Mouse (Mus musculus): Measurements from ENCODE around the gene Lhpp. TPM values are rescaled to one million over a fixed set of nuclear protein-coding genes. Genes with fewer than 3 reads are reported as not detected.

Gene Lhpp
- polyA plus RNA-seq, 1 experiment from 2014 or later = 21.0 TPM

DNA sequence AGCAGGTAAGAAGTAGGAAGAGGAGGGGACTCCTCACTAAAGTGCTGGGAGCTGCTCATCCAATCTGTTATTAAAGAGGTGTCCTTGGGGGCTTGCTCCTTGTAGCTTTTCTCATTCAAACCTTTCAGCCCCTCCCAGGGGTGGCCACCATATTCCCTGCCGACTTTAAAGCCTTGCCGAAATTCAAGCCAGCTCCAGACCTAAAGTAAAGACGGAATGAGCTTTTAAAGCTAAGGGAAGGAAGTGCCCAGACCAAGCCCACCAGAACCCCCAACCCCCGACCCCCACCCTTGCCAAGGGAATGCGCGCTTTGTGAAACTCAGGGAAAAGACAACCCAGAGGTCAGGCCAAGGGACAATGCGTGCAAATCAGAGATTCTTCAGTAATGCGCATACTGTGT is 9.5 kb upstream of the Lhpp start:
- Histone ChIP-seq H3K4me3 (replicated peaks) (no peak overlapping the region), H3K4me1 (replicated peaks) (peaks cover 49% of the 10 kb centered on the region), H3K4me2 (replicated peaks) (no peak overlapping the region), H3K27me3 (peaks cover 95% of the 10 kb centered on the region), H3K27ac (no peak overlapping the region), H3K9me3 (no peaks in the 10 kb centered on the region), H3K9ac (replicated peaks) (no peak overlapping the region), H3K36me3 (no peaks in the 10 kb centered on the region)
- ATAC-seq = no peak
- 5% methylated on average over 8 of the region's 8 CpGs for WGBS

DNA sequence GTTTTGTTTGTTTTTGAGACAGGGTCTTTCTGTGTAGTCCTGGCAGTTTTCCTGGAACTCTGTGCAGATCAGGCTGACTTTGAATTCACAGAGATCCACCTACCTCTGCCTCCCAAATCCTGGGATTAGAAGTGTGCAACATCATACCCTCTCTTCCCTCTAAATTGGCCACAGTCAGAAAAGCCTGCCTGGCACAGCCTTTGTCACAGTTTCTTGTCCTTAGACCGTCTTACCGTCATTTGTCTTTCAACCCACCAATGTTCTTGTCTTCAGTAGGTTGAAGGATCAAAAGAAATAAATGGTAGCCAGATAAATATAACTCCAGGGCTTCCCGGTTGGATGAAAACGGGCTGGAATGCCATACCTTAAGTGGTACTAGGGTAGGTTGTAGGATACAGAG is 5.7 kb upstream of the Lhpp start:
- H3K4me2 ChIP-seq (replicated peaks) = no peak overlapping the region
- H3K27ac ChIP-seq = no peak overlapping the region
- H3K4me1 ChIP-seq (replicated peaks) = peaks cover 23% of the 10 kb centered on the region
- no peaks in the 10 kb centered on the region for H3K36me3 ChIP-seq
- no peaks in the 10 kb centered on the region for H3K9me3 ChIP-seq
- 88% methylated on average over 4 of the region's 4 CpGs for WGBS
- H3K4me3 ChIP-seq (replicated peaks) = no peak overlapping the region
- H3K9ac ChIP-seq (replicated peaks) = no peak overlapping the region
- no peak for ATAC-seq
- peaks cover 80% of the 10 kb centered on the region for H3K27me3 ChIP-seq

DNA sequence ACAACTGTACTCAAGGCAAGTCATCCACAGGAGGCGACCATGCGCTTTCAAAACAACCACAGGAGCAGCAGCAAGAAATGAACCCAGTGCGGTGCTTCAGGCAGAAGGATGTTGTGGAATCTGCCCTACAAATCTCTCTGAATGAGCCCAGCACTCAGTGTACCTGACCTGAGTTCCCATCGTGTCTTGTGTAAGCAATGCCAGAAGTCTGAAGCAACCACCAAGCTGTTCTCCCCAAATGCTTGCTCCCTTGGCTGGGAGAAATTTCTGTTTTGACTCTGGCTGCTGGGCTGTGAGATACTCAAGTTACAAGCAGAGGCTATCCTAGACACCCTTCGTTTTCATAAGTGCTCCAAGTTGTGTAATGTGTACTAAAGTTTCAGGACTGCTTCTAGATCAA is 4.7 kb upstream of the Lhpp start:
- H3K27me3 ChIP-seq = peaks cover 74% of the 10 kb centered on the region
- WGBS = 64% methylated on average over 5 of the region's 5 CpGs
- no peak overlapping the region for H3K9ac ChIP-seq (replicated peaks)
- no peaks in the 10 kb centered on the region for H3K36me3 ChIP-seq
- peaks cover 21% of the 10 kb centered on the region for H3K4me1 ChIP-seq (replicated peaks)
- H3K4me2 ChIP-seq (replicated peaks) = no peak overlapping the region
- no peak overlapping the region for H3K4me3 ChIP-seq (replicated peaks)
- ATAC-seq = no peak
- no peak overlapping the region for H3K27ac ChIP-seq
- no peaks in the 10 kb centered on the region for H3K9me3 ChIP-seq

DNA sequence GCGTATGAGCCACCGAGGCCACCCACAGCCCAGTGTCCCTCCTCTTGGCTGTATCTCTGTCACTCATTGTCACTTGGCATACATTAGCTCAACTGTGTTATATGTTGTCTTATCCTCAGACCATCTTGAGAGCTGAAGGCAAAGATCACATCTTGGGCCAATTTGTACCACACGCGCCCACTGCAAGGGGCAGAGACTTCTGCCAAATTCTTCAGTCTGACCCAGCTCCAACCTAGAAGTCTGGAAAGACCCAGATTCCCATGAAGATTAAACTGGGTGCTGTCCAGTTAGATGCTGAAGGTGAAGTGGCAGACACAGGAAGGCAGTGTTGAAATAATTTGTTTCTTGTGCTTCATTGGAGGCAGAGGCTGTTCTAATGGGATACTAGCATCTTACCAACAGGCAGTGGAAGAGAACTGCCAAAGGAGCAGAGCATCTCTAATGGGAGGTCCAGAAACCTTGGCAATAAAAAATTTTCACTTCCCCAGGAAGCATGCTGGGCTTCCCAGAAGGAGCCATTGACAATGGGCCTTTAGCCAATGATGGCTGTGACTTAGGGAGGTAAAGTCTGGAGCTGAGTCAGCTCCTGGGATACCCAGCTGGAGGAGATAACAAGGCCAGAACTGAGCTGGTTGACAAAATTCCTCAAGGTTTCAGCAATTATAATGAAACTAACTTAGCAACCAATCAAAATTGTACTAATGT is 2.0 kb upstream of the Lhpp start:
- H3K36me3 ChIP-seq = no peaks in the 10 kb centered on the region
- no peak overlapping the region for H3K4me3 ChIP-seq (replicated peaks)
- no peak overlapping the region for H3K9ac ChIP-seq (replicated peaks)
- no peaks in the 10 kb centered on the region for H3K9me3 ChIP-seq
- no peak for ATAC-seq
- H3K4me1 ChIP-seq (replicated peaks) = peaks cover 11% of the 10 kb centered on the region; the same call in 1 of the 2 replicates
- H3K27me3 ChIP-seq = peaks cover 46% of the 10 kb centered on the region
- H3K27ac ChIP-seq = no peak overlapping the region
- WGBS = 93% methylated on average over 4 of the region's 4 CpGs
- H3K4me2 ChIP-seq (replicated peaks) = no peak overlapping the region

DNA sequence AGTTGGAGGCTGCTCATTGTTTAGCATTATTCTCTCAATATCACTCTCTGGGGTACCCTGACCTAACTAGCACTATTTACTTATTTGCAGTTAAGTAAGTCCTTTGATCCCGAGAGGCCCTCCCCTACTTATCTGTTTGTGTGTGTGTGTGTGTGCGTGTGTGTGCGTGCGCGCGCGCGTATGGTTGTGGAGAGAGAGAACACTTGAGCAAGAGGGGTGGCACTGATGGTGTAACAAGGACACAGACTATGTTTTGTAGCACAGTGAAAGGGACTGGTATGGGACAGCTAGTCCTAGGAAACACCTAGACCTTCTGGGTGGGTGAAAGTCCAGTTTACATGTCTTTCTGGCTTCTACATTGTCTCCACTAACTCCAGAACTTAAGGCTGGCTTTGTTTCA is 1.1 kb downstream of the Lhpp start:
- 94% methylated on average over 8 of the region's 8 CpGs for WGBS
- no peak overlapping the region for H3K4me2 ChIP-seq (replicated peaks)
- no peak overlapping the region for H3K27ac ChIP-seq
- H3K4me1 ChIP-seq (replicated peaks) = peaks cover 20% of the 10 kb centered on the region
- H3K27me3 ChIP-seq = peaks cover 21% of the 10 kb centered on the region
- H3K9ac ChIP-seq (replicated peaks) = no peak overlapping the region
- H3K4me3 ChIP-seq (replicated peaks) = no peak overlapping the region
- no peaks in the 10 kb centered on the region for H3K9me3 ChIP-seq
- no peak for ATAC-seq
- no peaks in the 10 kb centered on the region for H3K36me3 ChIP-seq

DNA sequence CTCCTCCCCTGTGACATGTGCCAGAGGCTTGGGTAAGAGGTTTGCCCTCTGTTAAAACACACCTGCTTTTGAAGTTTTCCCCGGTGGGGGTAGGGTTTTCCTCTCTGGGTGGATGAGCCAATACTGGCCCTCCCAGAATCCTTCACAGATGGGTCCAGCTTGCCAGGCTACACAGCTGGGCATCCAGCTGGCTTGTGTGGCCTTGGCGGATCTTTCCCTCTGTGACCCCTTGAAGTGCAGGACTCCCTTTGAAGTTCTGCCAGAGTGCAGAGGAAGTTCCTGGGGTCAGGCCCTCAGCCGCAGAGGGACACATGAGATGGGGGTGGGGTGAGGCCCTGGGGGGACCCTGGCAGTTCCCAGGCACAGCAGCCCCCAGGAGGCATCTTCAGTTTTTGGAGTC is 4.9 kb downstream of the Lhpp start:
- WGBS = 18% methylated on average over 3 of the region's 3 CpGs
- no peak for ATAC-seq
- no peak overlapping the region for H3K4me3 ChIP-seq (replicated peaks)

DNA sequence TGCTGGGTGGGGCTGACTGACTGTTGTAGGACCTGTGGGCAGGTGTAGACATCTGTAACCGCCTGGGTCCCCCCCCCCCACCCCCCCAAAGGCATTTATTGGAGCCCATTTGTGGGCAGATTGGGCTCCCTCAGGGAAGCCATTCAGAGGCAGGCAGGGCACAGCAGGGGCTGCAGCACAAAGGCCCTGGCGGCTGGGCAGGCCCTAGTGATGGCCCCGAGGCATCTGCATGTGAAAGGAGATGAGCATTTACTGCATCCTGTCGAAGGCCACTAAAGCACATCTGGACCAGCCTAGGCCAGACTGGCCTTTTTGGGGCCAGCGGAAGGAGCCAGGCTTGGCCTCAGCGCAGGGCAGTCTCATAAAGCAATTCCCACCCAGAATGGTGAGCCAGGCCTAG is 6.0 kb downstream of the Lhpp start:
- WGBS = 10% methylated on average over 6 of the region's 6 CpGs
- no peaks in the 10 kb centered on the region for H3K9me3 ChIP-seq
- H3K4me2 ChIP-seq (replicated peaks) = no peak overlapping the region
- ATAC-seq = no peak
- H3K27ac ChIP-seq = no peak overlapping the region
- no peaks in the 10 kb centered on the region; the same call in 1 of the 2 replicates for H3K27me3 ChIP-seq
- H3K36me3 ChIP-seq = no peaks in the 10 kb centered on the region
- H3K9ac ChIP-seq (replicated peaks) = no peak overlapping the region
- H3K4me1 ChIP-seq (replicated peaks) = peaks cover 12% of the 10 kb centered on the region
- no peak overlapping the region for H3K4me3 ChIP-seq (replicated peaks)

More for the DNA sequence above, 4.9 kb downstream of the Lhpp start:
- no peak overlapping the region for H3K4me2 ChIP-seq (replicated peaks)
- H3K4me1 ChIP-seq (replicated peaks) = peaks cover 19% of the 10 kb centered on the region
- no peaks in the 10 kb centered on the region; the same call in 1 of the 2 replicates for H3K27me3 ChIP-seq
- no peak overlapping the region for H3K9ac ChIP-seq (replicated peaks)
- no peak overlapping the region for H3K27ac ChIP-seq
- H3K9me3 ChIP-seq = no peaks in the 10 kb centered on the region
- no peaks in the 10 kb centered on the region for H3K36me3 ChIP-seq

DNA sequence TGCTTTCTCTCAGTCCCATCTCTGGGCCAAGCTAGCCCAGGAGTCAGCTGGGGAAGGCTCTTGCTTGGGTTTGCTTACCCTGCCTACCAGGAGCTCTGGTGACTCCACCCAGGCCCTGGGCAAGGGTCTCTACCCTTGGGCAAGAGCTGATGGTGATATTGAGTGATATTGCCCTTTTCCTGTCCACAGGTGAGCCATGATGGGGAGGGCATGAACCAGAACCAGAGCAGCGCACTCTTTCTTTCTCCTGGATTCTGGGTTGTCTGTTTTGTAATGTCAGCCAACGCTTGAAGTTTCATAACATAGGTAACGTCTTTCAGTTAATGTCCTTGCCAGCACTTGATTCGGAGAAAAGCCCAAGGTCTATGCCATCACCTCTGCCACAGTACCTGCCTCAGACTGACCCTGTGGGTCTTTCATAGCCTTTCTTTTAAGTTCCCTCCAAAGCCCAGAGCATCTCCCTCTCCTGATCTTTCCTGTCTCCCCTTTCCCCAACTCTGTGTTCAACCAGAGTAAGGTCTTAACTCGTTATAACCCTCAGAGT is 6.7 kb downstream of the Lhpp start:
- H3K36me3 ChIP-seq = no peaks in the 10 kb centered on the region
- no peak overlapping the region for H3K4me3 ChIP-seq (replicated peaks)
- H3K9me3 ChIP-seq = no peaks in the 10 kb centered on the region
- no peak overlapping the region for H3K4me2 ChIP-seq (replicated peaks)
- no peak overlapping the region for H3K9ac ChIP-seq (replicated peaks)
- 85% methylated on average over 5 of the region's 5 CpGs for WGBS
- H3K27me3 ChIP-seq = no peaks in the 10 kb centered on the region; the same call in 1 of the 2 replicates
- peaks cover 12% of the 10 kb centered on the region for H3K4me1 ChIP-seq (replicated peaks)
- no peak for ATAC-seq
- no peak overlapping the region for H3K27ac ChIP-seq

DNA sequence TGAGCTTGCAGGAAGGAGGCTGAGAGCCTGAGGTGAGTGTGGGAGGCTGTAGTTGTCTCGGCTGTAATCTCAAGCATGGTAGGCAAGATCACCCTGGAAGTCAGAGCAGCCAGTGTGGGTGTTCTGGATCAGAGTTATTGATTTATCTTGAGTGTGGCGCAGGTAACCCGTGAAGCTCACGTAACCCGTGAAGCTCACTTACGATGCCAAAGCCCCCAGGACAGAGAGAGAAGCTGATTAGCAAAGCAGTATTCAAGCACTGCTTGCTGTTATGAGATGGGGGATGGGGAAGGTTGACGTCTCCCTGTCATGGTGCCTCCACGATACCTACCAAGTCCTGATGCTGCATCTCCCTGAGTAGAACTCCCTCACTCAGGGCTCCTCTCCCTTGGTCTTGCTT is 9.1 kb downstream of the Lhpp start:
- no peak overlapping the region for H3K4me2 ChIP-seq (replicated peaks)
- no peak overlapping the region for H3K4me3 ChIP-seq (replicated peaks)
- H3K4me1 ChIP-seq (replicated peaks) = peaks cover 12% of the 10 kb centered on the region
- no peak overlapping the region for H3K27ac ChIP-seq
- no peak overlapping the region for H3K9ac ChIP-seq (replicated peaks)
- H3K27me3 ChIP-seq = no peaks in the 10 kb centered on the region; the same call in 1 of the 2 replicates
- H3K9me3 ChIP-seq = no peaks in the 10 kb centered on the region
- no peak for ATAC-seq
- 94% methylated on average over 8 of the region's 8 CpGs for WGBS
- no peaks in the 10 kb centered on the region for H3K36me3 ChIP-seq

DNA sequence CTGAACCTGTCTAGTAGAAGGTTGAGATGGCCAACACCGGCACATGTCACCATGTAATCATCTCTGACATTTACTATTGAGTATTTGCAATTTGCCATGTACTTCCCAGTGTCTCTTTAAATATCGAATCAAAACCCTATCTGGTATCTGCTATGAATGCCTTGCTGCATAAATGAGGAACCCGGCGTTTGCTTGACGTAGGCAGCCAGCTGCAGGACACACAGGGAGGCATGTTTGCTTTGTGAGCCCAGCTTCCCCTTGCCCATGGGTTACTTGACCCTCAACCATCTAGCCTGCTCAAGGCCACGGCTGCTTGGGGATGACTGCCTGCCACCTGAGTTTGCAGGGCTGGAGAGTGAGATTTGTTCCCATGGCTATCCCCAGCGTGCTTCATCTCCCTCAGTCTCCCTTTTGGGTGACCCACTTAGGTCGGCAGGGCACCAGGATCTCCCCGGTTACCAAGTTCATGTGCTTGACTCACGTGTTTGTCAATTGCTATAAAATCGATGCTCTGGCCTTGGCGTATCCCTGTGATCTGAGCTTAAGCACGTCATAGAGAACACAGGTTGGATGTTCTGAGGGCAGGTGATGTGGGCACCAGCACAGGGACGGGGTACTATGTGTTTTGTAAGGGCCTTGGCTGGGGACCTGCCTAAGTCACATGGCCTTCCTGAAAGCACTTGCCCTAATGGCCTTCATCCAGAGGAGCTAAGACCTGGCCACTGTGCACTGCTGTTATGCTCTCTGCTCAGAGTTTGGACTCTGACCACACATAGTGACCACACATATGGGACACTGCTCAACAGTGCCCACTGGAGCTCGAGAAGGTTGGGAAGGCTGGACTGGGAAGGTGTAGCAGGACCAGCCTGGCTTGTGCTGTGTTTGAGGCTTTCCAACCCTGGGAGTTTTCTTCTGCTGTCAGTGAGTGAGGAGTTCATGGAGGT is 9.8 kb downstream of the Lhpp start:
- WGBS = 87% methylated on average over 15 of the region's 15 CpGs
- Histone ChIP-seq H3K4me2 (replicated peaks) (no peak overlapping the region), H3K27me3 (no peaks in the 10 kb centered on the region; the same call in 1 of the 2 replicates), H3K9ac (replicated peaks) (no peak overlapping the region), H3K36me3 (no peaks in the 10 kb centered on the region), H3K27ac (no peak overlapping the region), H3K4me3 (replicated peaks) (no peak overlapping the region), H3K9me3 (no peaks in the 10 kb centered on the region), H3K4me1 (replicated peaks) (peaks cover 12% of the 10 kb centered on the region)
- no peak for ATAC-seq

DNA sequence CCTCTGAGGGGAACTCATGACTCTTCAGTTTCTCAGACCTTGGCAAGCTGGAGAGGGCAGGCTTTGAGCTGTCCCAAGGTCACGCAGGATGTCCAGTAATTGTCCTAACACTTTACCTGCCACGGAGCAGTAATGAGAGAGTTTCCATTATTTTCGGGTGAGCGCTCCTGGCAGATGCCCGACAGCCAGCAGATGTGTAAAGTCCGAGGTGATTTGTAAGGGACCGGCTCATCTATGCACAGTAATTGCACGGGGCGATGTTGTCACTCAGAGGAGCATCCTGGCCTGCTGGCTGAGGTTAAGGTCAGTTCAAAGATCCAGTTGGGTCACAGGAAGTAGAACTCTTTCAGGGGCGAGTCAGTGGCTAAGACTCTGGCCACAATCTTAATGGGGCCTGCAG is 13.7 kb downstream of the Lhpp start:
- Histone ChIP-seq H3K36me3 (no peaks in the 10 kb centered on the region), H3K9ac (replicated peaks) (no peak overlapping the region), H3K9me3 (no peaks in the 10 kb centered on the region), H3K27me3 (0 out of 2 replicates have a peak, but pooled peaks cover 3% of the 10 kb centered on the region), H3K4me1 (replicated peaks) (no peaks in the 10 kb centered on the region), H3K27ac (no peak overlapping the region), H3K4me2 (replicated peaks) (no peak overlapping the region), H3K4me3 (replicated peaks) (no peak overlapping the region)
- no peak for ATAC-seq
- WGBS = 86% methylated on average over 10 of the region's 10 CpGs

DNA sequence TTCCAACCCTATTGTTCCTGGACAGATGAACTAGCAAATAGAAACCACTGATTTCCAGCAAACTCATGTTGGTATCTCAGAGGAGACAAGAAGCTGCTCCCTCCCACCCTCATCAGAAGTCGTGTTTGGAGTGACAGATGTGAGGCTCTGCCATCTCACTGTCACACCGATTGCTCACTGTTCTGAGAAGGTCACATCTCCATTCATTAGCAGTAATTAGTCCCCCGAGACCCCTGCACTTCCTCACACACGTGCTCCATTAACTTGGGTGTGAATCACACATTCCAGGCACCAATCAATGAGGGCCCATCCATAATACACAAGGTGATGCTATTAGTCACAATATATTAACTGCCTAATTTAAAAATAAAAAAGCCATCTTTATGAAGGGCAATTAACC is 15.7 kb downstream of the Lhpp start:
- WGBS = 55% methylated on average over 4 of the region's 4 CpGs
- Histone ChIP-seq H3K36me3 (no peaks in the 10 kb centered on the region), H3K9ac (replicated peaks) (no peak overlapping the region), H3K9me3 (no peaks in the 10 kb centered on the region), H3K4me2 (replicated peaks) (no peak overlapping the region), H3K27ac (no peak overlapping the region), H3K27me3 (0 out of 2 replicates have a peak, but pooled peaks cover 3% of the 10 kb centered on the region), H3K4me1 (replicated peaks) (no peaks in the 10 kb centered on the region), H3K4me3 (replicated peaks) (no peak overlapping the region)
- ATAC-seq = no peak
